Mouse (Mus musculus) 3T3-L1 (cell line): ENCODE data around the gene Vpreb1.
A peak's percentile ranks its signal among the peaks of the same experiment; 100 is the strongest.

Source experiments
- DNase-seq: peaks from one replicate; pipeline ENCODE4 v3.0.0-alpha.2; 2015; ENCODE audit warnings: low read depth, low spot score

Vpreb1 gene

GRCm38 (mm10) chr16:16855541-16855940 is 15.1 kb downstream of the Vpreb1 start:
- no peak for DNase-seq

- DNase-seq = peak; percentile 87
These were observed 15.8 kb downstream of the Vpreb1 start for GRCm38 (mm10) chr16:16854836-16855235.

GRCm38 (mm10) chr16:16852411-16852810 is 18.2 kb downstream of the Vpreb1 start:
- no peak for DNase-seq

DNA sequence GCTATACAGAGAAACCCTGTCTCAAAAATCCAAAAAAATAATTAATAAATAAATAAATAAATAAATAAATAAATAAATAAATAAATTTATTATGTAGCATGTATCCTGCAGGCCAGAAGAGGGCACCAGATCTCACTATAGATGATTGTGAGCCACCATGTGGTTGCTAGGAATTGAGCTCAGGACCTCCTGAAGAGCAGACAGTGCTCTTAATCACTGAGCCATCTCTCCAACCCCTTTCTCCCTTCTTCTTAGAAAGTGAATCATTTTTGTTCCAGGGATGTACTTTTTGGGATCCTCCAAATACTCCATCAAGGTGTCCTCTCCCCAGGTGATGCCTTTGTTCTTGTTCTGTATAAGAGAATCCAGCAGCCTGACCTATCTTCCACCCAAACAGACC is 21.4 kb downstream of the Vpreb1 start:
- DNase-seq = no peak

DNA sequence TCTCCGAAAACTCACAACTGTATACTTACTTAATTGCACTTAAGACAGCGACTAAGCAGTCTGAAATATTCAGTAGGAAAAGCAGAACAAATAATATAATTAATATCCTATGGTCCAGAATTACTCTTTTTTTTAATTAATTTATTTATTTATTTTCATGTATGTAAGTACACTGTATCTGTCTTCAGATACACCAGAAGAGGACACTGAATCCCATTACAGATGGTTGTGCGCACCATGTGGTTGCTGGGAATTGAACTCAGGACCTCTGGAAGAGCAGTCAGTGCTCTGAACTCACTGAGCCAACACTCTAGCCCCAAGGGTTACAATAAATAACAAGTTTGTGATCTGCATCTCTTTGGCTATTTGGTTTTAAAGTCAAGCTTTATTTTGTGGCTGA is 41.0 kb downstream of the Vpreb1 start:
- no peak for DNase-seq

- DNase-seq = no peak
These were observed 41.7 kb downstream of the Vpreb1 start, which contains the start of gene Spag6l for GRCm38 (mm10) chr16:16828757-16829615. Gene Spag6l (minus strand): TSS chr16:16829456.

- no peak for DNase-seq
These were observed 44.4 kb downstream of the Vpreb1 start for GRCm38 (mm10) chr16:16826223-16826622.

DNA sequence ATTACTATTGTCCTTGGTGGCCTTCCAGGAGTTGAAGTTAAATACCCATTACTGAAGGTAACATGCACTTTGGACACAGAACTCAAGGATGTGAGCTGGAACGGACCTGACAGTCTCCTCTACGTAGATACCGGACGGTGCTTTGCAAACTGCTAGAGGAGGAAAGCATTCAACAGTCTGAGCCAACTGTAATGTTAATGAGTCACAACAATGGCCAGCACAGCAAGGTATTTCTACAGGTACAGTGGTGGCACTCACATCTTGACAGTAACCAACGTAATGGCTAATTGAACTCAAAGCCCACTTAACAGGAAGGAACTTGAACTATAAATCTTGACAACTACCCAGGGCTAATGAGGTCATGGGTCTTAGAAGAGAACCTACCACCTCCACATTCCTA is 45.2 kb downstream of the Vpreb1 start:
- DNase-seq = no peak
